Mouse (Mus musculus) hindbrain, embryonic 11.5 days (tissue): ENCODE data around the gene Sv2c. TPM values are rescaled to one million over a fixed set of nuclear protein-coding genes. Genes with fewer than 3 reads are reported as not detected.

ENCODE experiments used
- ATAC-seq: fragments of 200-750 bp; cut with Nextera tagmentation; 2 replicates; pipeline ENCODE4 v1.8.0; 2017; ENCODE audit warnings: mild to moderate bottlenecking, moderate TSS enrichment, moderate library complexity; ENCODE audit not compliant: low FRiP score
- DNase-seq: peaks from one replicate; pipeline ENCODE4 v3.0.0-alpha.2; 2015; ENCODE audit warnings: low spot score
- H3K27ac ChIP-seq: fragments of 300-500 bp; sonication (generic); 2 replicates; pipeline ENCODE4 v1.5.1; 2014; ENCODE audit warnings: mild to moderate bottlenecking, low read depth, low read length
- H3K27me3 ChIP-seq: fragments of 300-500 bp; sonication (generic); 2 replicates; pipeline ENCODE4 v1.6.1; 2014; ENCODE audit warnings: mild to moderate bottlenecking, low read length, moderate library complexity, mixed read lengths; ENCODE audit not compliant: control insufficient read depth, insufficient read depth
- H3K36me3 ChIP-seq: fragments of 300-500 bp; sonication (generic); 2 replicates; pipeline ENCODE4 v1.6.1; 2014; ENCODE audit warnings: mild to moderate bottlenecking, low read length, moderate library complexity, mixed read lengths; ENCODE audit not compliant: control insufficient read depth, insufficient read depth
- H3K4me1 ChIP-seq: fragments of 300-500 bp; sonication (generic); replicated peaks from 2 replicates; pipeline ENCODE4 v1.6.1; 2014; ENCODE audit warnings: low read length, mixed read lengths; ENCODE audit not compliant: control insufficient read depth, insufficient read depth
- H3K4me2 ChIP-seq: fragments of 300-500 bp; sonication (generic); replicated peaks from 2 replicates; pipeline ENCODE4 v1.6.1; 2014; ENCODE audit warnings: mild to moderate bottlenecking, low read depth, low read length
- H3K4me3 ChIP-seq: fragments of 300-500 bp; sonication (generic); 2 replicates; pipeline ENCODE4 v1.5.1; 2014; ENCODE audit warnings: low read depth, low read length
- H3K9ac ChIP-seq: fragments of 300-500 bp; sonication (generic); 2 replicates; pipeline ENCODE4 v1.6.1; 2014; ENCODE audit warnings: low read depth, low read length
- H3K9me3 ChIP-seq: fragments of 300-500 bp; sonication (generic); 2 replicates; pipeline ENCODE4 v1.6.1; 2016; ENCODE audit warnings: low read length; ENCODE audit not compliant: control insufficient read depth
- WGBS: fragments of 180-500 bp; shearing (Covaris S2); extraction: QIAGEN DNeasy Blood & Tissue Kit; methylation state at CpG from one replicate; pipeline ENCODE4 v1.1.7; 2014; 5-methylcytosine and 5-hydroxymethylcytosine counted together
- polyA plus RNA-seq: library from polyadenylated mRNA; unstranded; fragments of >200 nt; fragmentation: Nextera tagmentation; extraction: Ambion mirVana; gene quantifications from 2 replicates; pipeline ENCODE4 v1.2.1, GENCODE M21; 2014

The Sv2c gene
- polyA plus RNA-seq, 1 experiment from 2014 or later, result 8.1 TPM

- DNase-seq (peak; percentile 62), ATAC-seq (peak; percentile 51)
- H3K9ac ChIP-seq, result peak overlapping the region; percentile 5
- peak overlapping the region; percentile 38 for H3K4me3 ChIP-seq
- WGBS, result under 1% methylated on average over 15 of the region's 15 CpGs
- H3K27me3 ChIP-seq, result peaks cover 25% of the 10 kb centered on the region
- peak overlapping the region; percentile 7; the same call in 1 of the 2 replicates for H3K27ac ChIP-seq
- no peaks in the 10 kb centered on the region for H3K36me3 ChIP-seq
- H3K4me2 ChIP-seq, result peak overlapping the region; percentile 64
- no peaks in the 10 kb centered on the region for H3K4me1 ChIP-seq
- H3K9me3 ChIP-seq, result no peaks in the 10 kb centered on the region
Measured at GRCm38 (mm10) chr13:96132833-96133232, 456 bp upstream of the Sv2c start.

- H3K9ac ChIP-seq, result peak overlapping the region; percentile 5
- peak; percentile 36 for DNase-seq
- peak overlapping the region; percentile 38 for H3K4me3 ChIP-seq
- no peaks in the 10 kb centered on the region for H3K4me1 ChIP-seq
- H3K27me3 ChIP-seq, result peaks cover 25% of the 10 kb centered on the region
- WGBS, result under 1% methylated on average over 19 of the region's 19 CpGs
- no peaks in the 10 kb centered on the region for H3K36me3 ChIP-seq
- H3K4me2 ChIP-seq, result peak overlapping the region; percentile 64
- no peaks in the 10 kb centered on the region for H3K9me3 ChIP-seq
- ATAC-seq, result peak; percentile 10; the same call in 1 of the 2 replicates
- peak overlapping the region; percentile 5; the same call in 1 of the 2 replicates for H3K27ac ChIP-seq
Measured at GRCm38 (mm10) chr13:96131911-96132310, 466 bp downstream of the Sv2c start.

DNA sequence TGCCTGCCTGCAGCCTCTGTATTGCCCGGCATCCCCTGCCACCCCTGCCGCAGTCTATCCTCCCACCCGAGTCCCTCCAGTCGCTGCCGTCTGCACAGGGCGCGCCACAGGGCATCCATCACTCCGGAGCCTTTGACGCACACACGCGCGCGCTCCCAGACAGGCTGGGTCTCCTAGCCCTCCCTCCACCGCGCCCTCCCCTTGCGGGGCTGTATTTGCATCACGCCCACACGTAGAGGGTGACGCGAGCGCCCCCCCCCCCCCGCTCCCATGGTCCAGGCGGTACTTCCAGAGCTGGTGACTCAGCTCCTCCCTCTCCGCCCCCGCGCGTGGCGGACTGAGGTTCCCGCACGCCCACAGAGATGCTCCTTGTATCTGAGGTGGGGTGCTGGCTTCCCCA lies 1.3 kb downstream of the Sv2c start:
- H3K27me3 ChIP-seq, result peaks cover 25% of the 10 kb centered on the region
- H3K4me2 ChIP-seq, result peak overlapping the region; percentile 64
- 0 out of 2 replicates have a peak overlapping the region, but pooled peaks have one; percentile 7 for H3K27ac ChIP-seq
- H3K9me3 ChIP-seq, result no peaks in the 10 kb centered on the region
- no peaks in the 10 kb centered on the region for H3K4me1 ChIP-seq
- peak; percentile 81 for DNase-seq
- peak overlapping the region; percentile 38 for H3K4me3 ChIP-seq
- H3K9ac ChIP-seq, result peak overlapping the region; percentile 49
- H3K36me3 ChIP-seq, result no peaks in the 10 kb centered on the region
- ATAC-seq, result peak; percentile 85
- 3% methylated on average over 28 of the region's 30 CpGs for WGBS

GRCm38 (mm10) chr13:96129081-96129480 lies 3.3 kb downstream of the Sv2c start:
- Histone ChIP-seq H3K4me1 (no peaks in the 10 kb centered on the region), H3K9me3 (no peaks in the 10 kb centered on the region), H3K4me2 (no peak overlapping the region), H3K9ac (no peak overlapping the region), H3K4me3 (no peak overlapping the region), H3K27ac (no peak overlapping the region), H3K27me3 (peaks cover 25% of the 10 kb centered on the region), H3K36me3 (no peaks in the 10 kb centered on the region)
- DNase-seq (no peak), ATAC-seq (no peak)
- 88% methylated on average over 3 of the region's 3 CpGs for WGBS

DNA sequence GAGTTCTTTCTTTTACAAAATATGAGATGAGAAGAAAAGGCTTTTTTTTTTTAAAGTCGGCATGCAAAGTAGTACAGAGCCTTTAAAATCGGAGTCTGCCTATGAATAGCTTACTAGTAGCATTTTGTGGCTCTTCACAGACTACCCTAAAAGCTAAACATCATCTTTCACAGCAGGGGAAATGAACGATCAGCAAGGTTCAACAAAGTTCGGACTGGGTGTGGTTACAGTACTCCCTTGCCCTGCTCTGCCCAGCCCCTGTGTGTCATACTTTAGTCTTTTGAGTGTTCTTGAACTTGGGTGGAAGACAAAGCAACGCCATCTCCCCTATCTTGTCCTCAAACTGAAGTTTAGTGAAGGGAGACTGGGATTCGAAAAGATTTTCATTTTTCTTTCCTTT lies 5.7 kb downstream of the Sv2c start:
- Histone ChIP-seq H3K4me1 (no peaks in the 10 kb centered on the region), H3K9ac (no peak overlapping the region), H3K9me3 (no peaks in the 10 kb centered on the region), H3K27ac (no peak overlapping the region), H3K27me3 (peaks cover 16% of the 10 kb centered on the region), H3K4me3 (no peak overlapping the region), H3K36me3 (no peaks in the 10 kb centered on the region), H3K4me2 (no peak overlapping the region)
- no peak for ATAC-seq
- 84% methylated on average over 6 of the region's 6 CpGs for WGBS
- no peak for DNase-seq

DNA sequence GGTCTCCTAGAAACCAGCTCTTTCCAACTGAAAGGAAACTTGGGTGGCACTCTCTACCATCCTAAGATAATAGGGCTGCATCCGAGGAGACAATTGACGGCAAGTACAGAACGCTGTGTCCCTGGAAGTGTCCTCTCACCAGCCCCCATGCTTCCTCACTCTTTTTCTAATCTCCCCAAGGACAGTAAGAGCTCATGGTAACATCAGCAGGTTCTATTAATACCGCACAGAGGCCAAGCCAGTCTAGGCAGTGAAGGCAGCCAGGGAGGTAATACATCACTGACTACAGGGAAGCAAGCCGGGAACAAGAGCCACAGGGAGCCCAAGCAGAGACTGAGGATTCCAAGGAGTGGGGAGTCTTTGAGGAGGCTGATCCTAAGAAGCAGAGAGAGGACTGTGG lies 7.4 kb downstream of the Sv2c start:
- H3K4me1 ChIP-seq, result no peaks in the 10 kb centered on the region
- ATAC-seq (no peak), DNase-seq (no peak)
- H3K9me3 ChIP-seq, result no peaks in the 10 kb centered on the region
- no peak overlapping the region for H3K9ac ChIP-seq
- no peaks in the 10 kb centered on the region for H3K36me3 ChIP-seq
- H3K4me3 ChIP-seq, result no peak overlapping the region
- H3K4me2 ChIP-seq, result no peak overlapping the region
- H3K27me3 ChIP-seq, result peaks cover 4% of the 10 kb centered on the region; the same call in 1 of the 2 replicates
- 77% methylated on average over 5 of the region's 5 CpGs for WGBS
- H3K27ac ChIP-seq, result no peak overlapping the region

GRCm38 (mm10) chr13:96112711-96113110 lies 19.7 kb downstream of the Sv2c start:
- Histone ChIP-seq H3K4me3 (no peak overlapping the region), H3K4me2 (no peak overlapping the region), H3K4me1 (no peaks in the 10 kb centered on the region), H3K36me3 (no peaks in the 10 kb centered on the region), H3K9ac (no peak overlapping the region), H3K9me3 (no peaks in the 10 kb centered on the region), H3K27ac (no peak overlapping the region), H3K27me3 (no peaks in the 10 kb centered on the region)
- WGBS, result 83% methylated on average over 2 of the region's 2 CpGs
- DNase-seq (no peak), ATAC-seq (no peak)

GRCm38 (mm10) chr13:96110767-96111166 lies 21.6 kb downstream of the Sv2c start:
- Histone ChIP-seq H3K27me3 (no peaks in the 10 kb centered on the region), H3K4me2 (no peak overlapping the region), H3K27ac (no peak overlapping the region), H3K4me1 (no peaks in the 10 kb centered on the region), H3K36me3 (no peaks in the 10 kb centered on the region), H3K9me3 (no peaks in the 10 kb centered on the region), H3K9ac (no peak overlapping the region), H3K4me3 (no peak overlapping the region)
- WGBS, result 54% methylated on average over 3 of the region's 3 CpGs
- DNase-seq, result no peak
- ATAC-seq, result no peak

GRCm38 (mm10) chr13:96106367-96106766 lies 26.0 kb downstream of the Sv2c start:
- Histone ChIP-seq H3K9me3 (no peaks in the 10 kb centered on the region), H3K4me3 (no peak overlapping the region), H3K4me2 (no peak overlapping the region), H3K4me1 (no peaks in the 10 kb centered on the region), H3K36me3 (no peaks in the 10 kb centered on the region), H3K27ac (no peak overlapping the region), H3K9ac (no peak overlapping the region), H3K27me3 (no peaks in the 10 kb centered on the region)
- no peak for DNase-seq
- WGBS, result 77% methylated on average over 4 of the region's 4 CpGs
- no peak for ATAC-seq
